In genomic region chr16:78626803-78627202, GRCm38 (mm10) we compare ENCODE assay signal across 14 mouse cellular contexts. TPM values are rescaled to one million over a fixed set of nuclear protein-coding genes. Genes with fewer than 3 reads are reported as not detected.
DNase-seq lines count a peak whose midpoint lies in the region; ATAC-seq and TF ChIP-seq lines count a peak whose summit lies in the region.
"Had no signal": no experiment of that assay in that cellular context is flagged by ENCODE, and none has a peak within 500 bp of the region (broad histone marks: within the 10 kb centered on the region; RNA-seq: fewer than 3 reads in every experiment).

No protein-coding gene starts in this region.

- H3K36me3 ChIP-seq in intestine, postnatal 0 days (ENCODE audit: control insufficient read depth, insufficient read depth), result no peaks in the 10 kb centered on the region
- H3K36me3 ChIP-seq in intestine, embryonic 15.5 days, result no peaks in the 10 kb centered on the region
- no peaks in the 10 kb centered on the region for H3K36me3 ChIP-seq in midbrain, embryonic 14.5 days (ENCODE audit: control insufficient read depth, insufficient read depth, low read length)
- no peaks in the 10 kb centered on the region for H3K36me3 ChIP-seq in midbrain, embryonic 15.5 days (replicated peaks)
- H3K36me3 ChIP-seq in stomach, postnatal 0 days (ENCODE audit: control insufficient read depth, insufficient read depth, low read length), result no peaks in the 10 kb centered on the region
- H3K36me3 ChIP-seq: embryonic facial prominence, embryonic 13.5 days had no signal

- no peak overlapping the region for H3K27ac ChIP-seq in intestine, postnatal 0 days (ENCODE audit: low read depth, low read length)
- H3K27ac ChIP-seq in intestine, embryonic 15.5 days, result no peak overlapping the region
- H3K27ac ChIP-seq in midbrain, embryonic 14.5 days (replicated peaks; ENCODE audit: low read depth, low read length), result no peak overlapping the region
- no peak overlapping the region for H3K27ac ChIP-seq in midbrain, embryonic 15.5 days
- H3K27ac ChIP-seq in stomach, postnatal 0 days (replicated peaks), result no peak overlapping the region
- H3K27ac ChIP-seq: embryonic facial prominence, embryonic 13.5 days had no signal

- TF ChIP-seq EP300 in stomach, postnatal 0 days (optimal IDR thresholded peaks at IDR 0.05), result no peak

- no peak overlapping the region for H3K4me2 ChIP-seq in intestine, postnatal 0 days (replicated peaks; ENCODE audit: low read depth)
- H3K4me2 ChIP-seq in intestine, embryonic 15.5 days (replicated peaks), result no peak overlapping the region
- H3K4me2 ChIP-seq in midbrain, embryonic 14.5 days (ENCODE audit: low read length), result no peak overlapping the region
- H3K4me2 ChIP-seq in midbrain, embryonic 15.5 days, result no peak overlapping the region
- no peak overlapping the region for H3K4me2 ChIP-seq in stomach, postnatal 0 days (replicated peaks; ENCODE audit: low read depth)
- H3K4me2 ChIP-seq: embryonic facial prominence, embryonic 13.5 days had no signal

- no peaks in the 10 kb centered on the region for H3K4me1 ChIP-seq in intestine, postnatal 0 days (replicated peaks; ENCODE audit: control insufficient read depth, insufficient read depth, low read length)
- no peaks in the 10 kb centered on the region for H3K4me1 ChIP-seq in intestine, embryonic 15.5 days (replicated peaks)
- no peaks in the 10 kb centered on the region for H3K4me1 ChIP-seq in midbrain, embryonic 14.5 days (ENCODE audit: control insufficient read depth, insufficient read depth, low read length)
- H3K4me1 ChIP-seq in midbrain, embryonic 15.5 days, result no peaks in the 10 kb centered on the region
- H3K4me1 ChIP-seq in stomach, postnatal 0 days (replicated peaks; ENCODE audit: control insufficient read depth, insufficient read depth), result no peaks in the 10 kb centered on the region
- H3K4me1 ChIP-seq: embryonic facial prominence, embryonic 13.5 days had no signal

- H3K27me3 ChIP-seq in intestine, postnatal 0 days (replicated peaks; ENCODE audit: control insufficient read depth, insufficient read depth, low read length), result no peaks in the 10 kb centered on the region
- no peaks in the 10 kb centered on the region for H3K27me3 ChIP-seq in intestine, embryonic 15.5 days (replicated peaks)
- H3K27me3 ChIP-seq in midbrain, embryonic 14.5 days (ENCODE audit: control insufficient read depth, insufficient read depth, low read length), result no peaks in the 10 kb centered on the region
- no peaks in the 10 kb centered on the region for H3K27me3 ChIP-seq in midbrain, embryonic 15.5 days (replicated peaks)
- no peaks in the 10 kb centered on the region for H3K27me3 ChIP-seq in stomach, postnatal 0 days (ENCODE audit: control insufficient read depth, insufficient read depth, low read length)
- H3K27me3 ChIP-seq: embryonic facial prominence, embryonic 13.5 days had no signal

- peak; percentile 53 for DNase-seq in midbrain, embryonic 14.5 days
- DNase-seq in NIH3T3 (ENCODE audit: low read depth), result peak; percentile 27
- DNase-seq in stomach, postnatal 0 days (ENCODE audit: low spot score), result no peak
- DNase-seq in urinary bladder, postnatal 25 days (ENCODE audit: low spot score), result no peak
- DNase-seq: cerebellum, adult 9-11 months; kidney, adult 8-10 months; layer of hippocampus, adult 9-11 months; left cerebral cortex, postnatal 4 days; lung, adult 18-20 months had no signal

- no peak overlapping the region for H3K4me3 ChIP-seq in intestine, postnatal 0 days (ENCODE audit: low read depth, low read length)
- no peak overlapping the region for H3K4me3 ChIP-seq in intestine, embryonic 15.5 days (replicated peaks)
- no peak overlapping the region for H3K4me3 ChIP-seq in midbrain, embryonic 14.5 days (replicated peaks; ENCODE audit: low read depth, low read length)
- no peak overlapping the region for H3K4me3 ChIP-seq in midbrain, embryonic 15.5 days
- H3K4me3 ChIP-seq in stomach, postnatal 0 days (ENCODE audit: low read depth, low read length), result no peak overlapping the region
- H3K4me3 ChIP-seq: embryonic facial prominence, embryonic 13.5 days had no signal

- peak; percentile 51 for TF ChIP-seq CTCF in intestine, postnatal 0 days (IDR thresholded peaks at IDR 0.05; ENCODE audit: low read depth)
- peak; percentile 67 for TF ChIP-seq CTCF in stomach, postnatal 0 days (IDR thresholded peaks at IDR 0.05; ENCODE audit: low read depth)

- H3K9ac ChIP-seq in intestine, postnatal 0 days (ENCODE audit: low read depth, low read length), result no peak overlapping the region
- H3K9ac ChIP-seq in intestine, embryonic 15.5 days, result no peak overlapping the region
- no peak overlapping the region for H3K9ac ChIP-seq in midbrain, embryonic 14.5 days (replicated peaks; ENCODE audit: low read length)
- no peak overlapping the region for H3K9ac ChIP-seq in midbrain, embryonic 15.5 days
- H3K9ac ChIP-seq in stomach, postnatal 0 days (ENCODE audit: low read length), result no peak overlapping the region
- H3K9ac ChIP-seq: embryonic facial prominence, embryonic 13.5 days had no signal

- no peaks in the 10 kb centered on the region for H3K9me3 ChIP-seq in intestine, postnatal 0 days (ENCODE audit: control insufficient read depth)
- H3K9me3 ChIP-seq in intestine, embryonic 15.5 days, result no peaks in the 10 kb centered on the region
- no peaks in the 10 kb centered on the region for H3K9me3 ChIP-seq in midbrain, embryonic 14.5 days (ENCODE audit: control insufficient read depth, low read length)
- H3K9me3 ChIP-seq in midbrain, embryonic 15.5 days, result no peaks in the 10 kb centered on the region
- H3K9me3 ChIP-seq in stomach, postnatal 0 days (ENCODE audit: control insufficient read depth, low read length), result no peaks in the 10 kb centered on the region
- H3K9me3 ChIP-seq: embryonic facial prominence, embryonic 13.5 days had no signal

- no peak for ATAC-seq in intestine, postnatal 0 days
- ATAC-seq in intestine, embryonic 15.5 days, result no peak
- no peak for ATAC-seq in midbrain, embryonic 14.5 days (ENCODE audit: low FRiP score, low TSS enrichment)
- ATAC-seq in midbrain, embryonic 15.5 days (replicated peaks), result no peak
- ATAC-seq in stomach, postnatal 0 days (ENCODE audit: low FRiP score, low TSS enrichment), result no peak
- ATAC-seq: activated CD4-positive, CD25-positive, alpha-beta regulatory T cell, adult 4 months had no signal

- WGBS in intestine, postnatal 0 days, result 50% methylated on average over 2 of the region's 2 CpGs
- 66% methylated on average over 2 of the region's 2 CpGs for WGBS in intestine, embryonic 15.5 days
- 75% methylated on average over 2 of the region's 2 CpGs for WGBS in midbrain, embryonic 14.5 days
- 76% methylated on average over 2 of the region's 2 CpGs for WGBS in midbrain, embryonic 15.5 days
- WGBS in stomach, postnatal 0 days, result 47% methylated on average over 2 of the region's 2 CpGs

RNA-seq across cellular contexts. Expression of gene D16Ertd472e, which starts 50.3 kb away (rescaled TPM):
- 3.1 TPM in 2 replicates for polyA plus RNA-seq in intestine, postnatal 0 days (2015; fragmentation: Nextera tagmentation; extraction: Ambion mirVana)
- 7.9 and 8.3 TPM in 2 replicates for polyA plus RNA-seq in intestine, embryonic 15.5 days (2015; fragmentation: Nextera tagmentation; extraction: Ambion mirVana)
- 6.2 and 8.1 TPM in 2 replicates for polyA plus RNA-seq in midbrain, embryonic 14.5 days (2014; fragmentation: Nextera tagmentation; extraction: Ambion mirVana)
- 7.5 and 8.1 TPM in 2 replicates for polyA plus RNA-seq in midbrain, embryonic 15.5 days (2015; fragmentation: Nextera tagmentation; extraction: Ambion mirVana)
- 8.7 and 9.7 TPM in 2 replicates for polyA plus RNA-seq in stomach, postnatal 0 days (2015; fragmentation: Nextera tagmentation; extraction: Ambion mirVana)

Comparison
In these comparisons a context has a peak if more than half of its experiments do, and no peak if none do; other contexts are left out.
1. DNase-seq: peak in midbrain, embryonic 14.5 days (single experiment) and NIH3T3 (single experiment); none in stomach, postnatal 0 days (single experiment) and urinary bladder, postnatal 25 days (single experiment).